Mouse (Mus musculus) E14TG2a.4 (cell line): Measurements from ENCODE around the gene Cacna1d.

Source experiments
- CTCF ChIP-seq: conservative IDR thresholded peaks from 2 replicates; pipeline ENCODE4 v1.5.1; 2014; ENCODE audit warnings: low read length
- NANOG ChIP-seq: IDR thresholded peaks from 2 replicates; pipeline ENCODE4 v1.6.1; 2014; ENCODE audit warnings: borderline replicate concordance, low read length, mixed read lengths
- POU5F1 ChIP-seq: IDR thresholded peaks from 2 replicates; pipeline ENCODE4 v1.6.1; 2014; ENCODE audit warnings: low read length, borderline replicate concordance

- TF ChIP-seq CTCF (no peak), POU5F1 (no peak), NANOG (no peak)
Observed at GRCm38 (mm10) chr14:30166036-30166435, 325.2 kb downstream of the Cacna1d start.
